Mouse (Mus musculus): Measurements from ENCODE around the gene C330007P06Rik. TPM values are rescaled to one million over a fixed set of nuclear protein-coding genes. Genes with fewer than 3 reads are reported as not detected.

The C330007P06Rik gene
- polyA plus RNA-seq, 1 experiment from 2014 or later = 36.2 TPM

Other genes starting within 250 kb of the C330007P06Rik start
- 3.6 and 3.8 TPM in 2 replicates for gene Akap17b, start 228.7 kb downstream of the C330007P06Rik start, polyA plus RNA-seq (2014; fragmentation: Nextera tagmentation; extraction: Ambion mirVana)
- 0.57 and 0.68 TPM in 2 replicates for gene Slc25a43, start 130.5 kb downstream of the C330007P06Rik start, polyA plus RNA-seq (2014; fragmentation: Nextera tagmentation; extraction: Ambion mirVana)
- 819 and 859 TPM in 2 replicates for gene Slc25a5, start 78.5 kb downstream of the C330007P06Rik start, polyA plus RNA-seq (2014; fragmentation: Nextera tagmentation; extraction: Ambion mirVana)
- gene Ube2a, start 211 bp downstream of the C330007P06Rik start, polyA plus RNA-seq (2014; fragmentation: Nextera tagmentation; extraction: Ambion mirVana) = 119 and 121 TPM in 2 replicates
- 4.7 and 4.9 TPM in 2 replicates for gene Nkrf, start 28.8 kb upstream of the C330007P06Rik start, polyA plus RNA-seq (2014; fragmentation: Nextera tagmentation; extraction: Ambion mirVana)
- 42.9 and 43.6 TPM in 2 replicates for gene Sept6, start 117.7 kb upstream of the C330007P06Rik start, polyA plus RNA-seq (2014; fragmentation: Nextera tagmentation; extraction: Ambion mirVana)
- not detected in 2 replicates for gene Sowahd, start 174.7 kb upstream of the C330007P06Rik start, polyA plus RNA-seq (2014; fragmentation: Nextera tagmentation; extraction: Ambion mirVana)
- gene Rpl39, start 211.3 kb upstream of the C330007P06Rik start, polyA plus RNA-seq (2014; fragmentation: Nextera tagmentation; extraction: Ambion mirVana) = 386 and 448 TPM in 2 replicates
- gene Upf3b, start 236.2 kb upstream of the C330007P06Rik start, polyA plus RNA-seq (2014; fragmentation: Nextera tagmentation; extraction: Ambion mirVana) = 25.6 and 25.8 TPM in 2 replicates

All from forebrain, embryonic 11.5 days (tissue).